In the genomic region with DNA sequence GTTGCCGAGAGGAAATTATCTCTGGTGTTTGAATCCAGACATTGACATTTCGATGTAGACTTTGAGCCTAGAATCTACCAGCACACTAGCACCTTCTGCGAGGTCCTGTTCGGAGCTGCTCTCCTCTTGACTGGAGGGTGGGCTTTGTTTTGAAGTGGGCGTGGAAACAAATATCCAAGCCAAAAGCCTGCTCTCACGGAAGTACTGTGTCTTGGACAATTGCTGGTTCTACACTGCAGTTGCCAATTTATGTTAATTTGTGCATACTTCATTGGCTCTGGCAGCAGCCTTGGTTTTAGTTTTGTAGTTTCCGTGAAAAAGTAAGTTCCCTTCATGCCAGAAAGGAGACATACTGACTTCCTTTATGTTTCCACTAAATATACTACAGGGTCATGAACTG, we compare ENCODE assay signal across 22 mouse cellular contexts. TPM values are rescaled to one million over a fixed set of nuclear protein-coding genes. Genes with fewer than 3 reads are reported as not detected.
DNase-seq lines count a peak whose midpoint lies in the region; ATAC-seq and TF ChIP-seq lines count a peak whose summit lies in the region.
"Had no signal": no experiment of that assay in that cellular context is flagged by ENCODE, and none has a peak within 500 bp of the region (broad histone marks: within the 10 kb centered on the region; RNA-seq: fewer than 3 reads in every experiment).

No protein-coding gene starts in this region.

- H3K4me2 ChIP-seq in hindbrain, embryonic 11.5 days (replicated peaks; ENCODE audit: low read depth, low read length): no peak overlapping the region
- H3K4me2 ChIP-seq in hindbrain, embryonic 12.5 days (replicated peaks): no peak overlapping the region
- no peak overlapping the region for H3K4me2 ChIP-seq in neural tube, embryonic 11.5 days (ENCODE audit: low read depth)
- peak overlapping the region; percentile 28 for H3K4me2 ChIP-seq in forebrain, postnatal 0 days (ENCODE audit: low read depth)
- 0 out of 2 replicates have a peak overlapping the region, but pooled peaks have one; percentile 13 for H3K4me2 ChIP-seq in neural tube, embryonic 15.5 days
- H3K4me2 ChIP-seq: embryonic facial prominence, embryonic 15.5 days; liver, embryonic 12.5 days had no signal

- peaks cover 2% of the 10 kb centered on the region for H3K27me3 ChIP-seq in hindbrain, embryonic 11.5 days (ENCODE audit: control insufficient read depth, insufficient read depth, low read length)
- H3K27me3 ChIP-seq in hindbrain, embryonic 12.5 days: peaks cover 43% of the 10 kb centered on the region
- peaks cover 4% of the 10 kb centered on the region; the same call in 1 of the 2 replicates for H3K27me3 ChIP-seq in neural tube, embryonic 11.5 days (ENCODE audit: control insufficient read depth, insufficient read depth, low read length)
- H3K27me3 ChIP-seq in forebrain, postnatal 0 days (ENCODE audit: insufficient read depth, low read length): no peaks in the 10 kb centered on the region
- H3K27me3 ChIP-seq in neural tube, embryonic 15.5 days (replicated peaks): peaks cover 13% of the 10 kb centered on the region; the same call in 1 of the 2 replicates
- H3K27me3 ChIP-seq: Patski had no signal

- DNase-seq in hindbrain, embryonic 11.5 days (ENCODE audit: low spot score): peak; percentile 6
- DNase-seq in neural tube, embryonic 11.5 days (ENCODE audit: low spot score): no peak
- no peak for DNase-seq in neural tube, embryonic 10.5 days (ENCODE audit: extremely low spot score, low spot score)
- DNase-seq in forebrain, postnatal 0 days: peak; percentile 29
- DNase-seq in layer of hippocampus, adult 9-11 months: no peak
- DNase-seq in kidney, adult 11 months: no peak
- DNase-seq: adrenal gland, postnatal 25 days; cerebellum, adult 2 months; gastrocnemius, postnatal 10 days; heart, adult 2 months; kidney, adult 2 months; kidney, postnatal 4 days; right cerebral cortex, postnatal 14 days had no signal

- H3K27ac ChIP-seq in hindbrain, embryonic 11.5 days (ENCODE audit: low read depth, low read length): no peak overlapping the region
- no peak overlapping the region for H3K27ac ChIP-seq in hindbrain, embryonic 12.5 days
- H3K27ac ChIP-seq in neural tube, embryonic 11.5 days (ENCODE audit: low read depth, low read length): no peak overlapping the region
- no peak overlapping the region for H3K27ac ChIP-seq in forebrain, postnatal 0 days (ENCODE audit: low read depth, low read length)
- H3K27ac ChIP-seq in neural tube, embryonic 15.5 days (replicated peaks): no peak overlapping the region
- H3K27ac ChIP-seq: embryonic facial prominence, embryonic 15.5 days; heart, adult 2 months; heart, embryonic 15.5 days; liver, embryonic 12.5 days; lung, embryonic 15.5 days; stomach, postnatal 0 days had no signal

- no peak overlapping the region for H3K4me3 ChIP-seq in hindbrain, embryonic 11.5 days (ENCODE audit: low read depth, low read length)
- H3K4me3 ChIP-seq in hindbrain, embryonic 12.5 days: no peak overlapping the region
- no peak overlapping the region for H3K4me3 ChIP-seq in neural tube, embryonic 11.5 days (ENCODE audit: low read depth, low read length)
- no peak overlapping the region for H3K4me3 ChIP-seq in forebrain, postnatal 0 days (ENCODE audit: low read depth, low read length)
- H3K4me3 ChIP-seq in neural tube, embryonic 15.5 days (replicated peaks): no peak overlapping the region
- H3K4me3 ChIP-seq: heart, adult 2 months; heart, embryonic 15.5 days; liver, embryonic 12.5 days; myocyte had no signal

- WGBS in hindbrain, embryonic 11.5 days: 64% methylated on average over 7 of the region's 7 CpGs
- WGBS in hindbrain, embryonic 12.5 days: 55% methylated on average over 7 of the region's 7 CpGs
- 57% methylated on average over 7 of the region's 7 CpGs for WGBS in neural tube, embryonic 11.5 days
- WGBS in forebrain, postnatal 0 days: 43% methylated on average over 7 of the region's 7 CpGs
- 41% methylated on average over 7 of the region's 7 CpGs for WGBS in neural tube, embryonic 15.5 days

- H3K9ac ChIP-seq in hindbrain, embryonic 11.5 days (ENCODE audit: low read depth, low read length): no peak overlapping the region
- H3K9ac ChIP-seq in hindbrain, embryonic 12.5 days: no peak overlapping the region
- no peak overlapping the region for H3K9ac ChIP-seq in neural tube, embryonic 11.5 days (ENCODE audit: low read length)
- H3K9ac ChIP-seq in forebrain, postnatal 0 days: no peak overlapping the region
- no peak overlapping the region for H3K9ac ChIP-seq in neural tube, embryonic 15.5 days (replicated peaks)
- H3K9ac ChIP-seq: embryonic facial prominence, embryonic 15.5 days; heart, embryonic 15.5 days; liver, embryonic 12.5 days; lung, embryonic 15.5 days had no signal

- no peaks in the 10 kb centered on the region for H3K4me1 ChIP-seq in hindbrain, embryonic 11.5 days (replicated peaks; ENCODE audit: control insufficient read depth, insufficient read depth, low read length)
- no peaks in the 10 kb centered on the region for H3K4me1 ChIP-seq in hindbrain, embryonic 12.5 days
- no peaks in the 10 kb centered on the region for H3K4me1 ChIP-seq in neural tube, embryonic 11.5 days (ENCODE audit: control insufficient read depth, insufficient read depth, low read length)
- H3K4me1 ChIP-seq in forebrain, postnatal 0 days (ENCODE audit: insufficient read depth): no peaks in the 10 kb centered on the region
- H3K4me1 ChIP-seq in neural tube, embryonic 15.5 days: peaks cover 8% of the 10 kb centered on the region; the same call in 1 of the 2 replicates
- H3K4me1 ChIP-seq: embryonic facial prominence, embryonic 15.5 days; heart, embryonic 15.5 days; liver, embryonic 12.5 days; lung, embryonic 15.5 days had no signal

- H3K9me3 ChIP-seq in hindbrain, embryonic 11.5 days (ENCODE audit: control insufficient read depth, low read length): no peaks in the 10 kb centered on the region
- no peaks in the 10 kb centered on the region for H3K9me3 ChIP-seq in hindbrain, embryonic 12.5 days (replicated peaks)
- H3K9me3 ChIP-seq in neural tube, embryonic 11.5 days (ENCODE audit: control insufficient read depth, low read length): no peaks in the 10 kb centered on the region
- no peaks in the 10 kb centered on the region for H3K9me3 ChIP-seq in forebrain, postnatal 0 days (ENCODE audit: low read length)
- no peaks in the 10 kb centered on the region for H3K9me3 ChIP-seq in neural tube, embryonic 15.5 days (replicated peaks)
- H3K9me3 ChIP-seq: embryonic facial prominence, embryonic 15.5 days; heart, embryonic 15.5 days; liver, embryonic 12.5 days; lung, embryonic 15.5 days had no signal

- no peaks in the 10 kb centered on the region for H3K36me3 ChIP-seq in hindbrain, embryonic 11.5 days (ENCODE audit: control insufficient read depth, insufficient read depth, low read length)
- no peaks in the 10 kb centered on the region for H3K36me3 ChIP-seq in hindbrain, embryonic 12.5 days
- no peaks in the 10 kb centered on the region for H3K36me3 ChIP-seq in neural tube, embryonic 11.5 days (ENCODE audit: control insufficient read depth, insufficient read depth, low read length)
- no peaks in the 10 kb centered on the region for H3K36me3 ChIP-seq in forebrain, postnatal 0 days (ENCODE audit: insufficient read depth)
- no peaks in the 10 kb centered on the region for H3K36me3 ChIP-seq in neural tube, embryonic 15.5 days
- H3K36me3 ChIP-seq: embryonic facial prominence, embryonic 15.5 days; heart, embryonic 15.5 days; liver, embryonic 12.5 days; lung, embryonic 15.5 days had no signal

- no peak for TF ChIP-seq CTCF in forebrain, postnatal 0 days (IDR thresholded peaks at IDR 0.05; ENCODE audit: low read depth)

- ATAC-seq in hindbrain, embryonic 11.5 days (ENCODE audit: low FRiP score): no peak
- ATAC-seq in hindbrain, embryonic 12.5 days (ENCODE audit: low FRiP score): no peak
- peak; percentile 26; the same call in 1 of the 2 replicates for ATAC-seq in neural tube, embryonic 11.5 days (ENCODE audit: insufficient read depth, low FRiP score, low TSS enrichment)
- peak; percentile 9; the same call in 1 of the 2 replicates for ATAC-seq in forebrain, postnatal 0 days
- no peak for ATAC-seq in neural tube, embryonic 15.5 days (ENCODE audit: low FRiP score)
- ATAC-seq: liver, embryonic 12.5 days; Patski had no signal

RNA-seq across cellular contexts. Expression of a gene that starts 2.0 kb away (rescaled TPM):
- polyA plus RNA-seq in hindbrain, embryonic 11.5 days (2014; fragmentation: Nextera tagmentation; extraction: Ambion mirVana): 157 and 176 TPM in 2 replicates
- 211 and 224 TPM in 2 replicates for polyA plus RNA-seq in hindbrain, embryonic 12.5 days (2016; fragmentation: Nextera tagmentation; extraction: Ambion mirVana)
- polyA plus RNA-seq in neural tube, embryonic 11.5 days (2014; fragmentation: Nextera tagmentation; extraction: Ambion mirVana): 107 and 112 TPM in 2 replicates
- total RNA-seq in forebrain, postnatal 0 days (2014; rRNA removed): 431 and 491 TPM in 2 replicates
- 290 and 385 TPM in 2 replicates for polyA plus RNA-seq in forebrain, postnatal 0 days (2015; fragmentation: Nextera tagmentation; extraction: Ambion mirVana)
- polyA plus RNA-seq in neural tube, embryonic 15.5 days (2015; fragmentation: Nextera tagmentation; extraction: Ambion mirVana): 238 and 260 TPM in 2 replicates

Comparison
In these comparisons a context has a peak if more than half of its experiments do, and no peak if none do; other contexts are left out.
1. ATAC-seq: peak in neural tube, embryonic 11.5 days (single experiment) and forebrain, postnatal 0 days (single experiment); none in hindbrain, embryonic 11.5 days (single experiment), hindbrain, embryonic 12.5 days (single experiment) and neural tube, embryonic 15.5 days (single experiment).
2. H3K4me2 ChIP-seq: peak in forebrain, postnatal 0 days (single experiment) and neural tube, embryonic 15.5 days (single experiment); none in hindbrain, embryonic 11.5 days (single experiment), hindbrain, embryonic 12.5 days (single experiment) and neural tube, embryonic 11.5 days (single experiment).
3. DNase-seq: peak in hindbrain, embryonic 11.5 days (single experiment) and forebrain, postnatal 0 days (single experiment); none in neural tube, embryonic 11.5 days (single experiment), neural tube, embryonic 10.5 days (single experiment), layer of hippocampus, adult 9-11 months (single experiment) and kidney, adult 11 months (single experiment).